Mouse (Mus musculus): ENCODE data around the gene Mynn. TPM values are rescaled to one million over a fixed set of nuclear protein-coding genes. Genes with fewer than 3 reads are reported as not detected.

The Mynn gene
- polyA plus RNA-seq, 1 experiment from 2014 or later = 28.0 TPM

DNA sequence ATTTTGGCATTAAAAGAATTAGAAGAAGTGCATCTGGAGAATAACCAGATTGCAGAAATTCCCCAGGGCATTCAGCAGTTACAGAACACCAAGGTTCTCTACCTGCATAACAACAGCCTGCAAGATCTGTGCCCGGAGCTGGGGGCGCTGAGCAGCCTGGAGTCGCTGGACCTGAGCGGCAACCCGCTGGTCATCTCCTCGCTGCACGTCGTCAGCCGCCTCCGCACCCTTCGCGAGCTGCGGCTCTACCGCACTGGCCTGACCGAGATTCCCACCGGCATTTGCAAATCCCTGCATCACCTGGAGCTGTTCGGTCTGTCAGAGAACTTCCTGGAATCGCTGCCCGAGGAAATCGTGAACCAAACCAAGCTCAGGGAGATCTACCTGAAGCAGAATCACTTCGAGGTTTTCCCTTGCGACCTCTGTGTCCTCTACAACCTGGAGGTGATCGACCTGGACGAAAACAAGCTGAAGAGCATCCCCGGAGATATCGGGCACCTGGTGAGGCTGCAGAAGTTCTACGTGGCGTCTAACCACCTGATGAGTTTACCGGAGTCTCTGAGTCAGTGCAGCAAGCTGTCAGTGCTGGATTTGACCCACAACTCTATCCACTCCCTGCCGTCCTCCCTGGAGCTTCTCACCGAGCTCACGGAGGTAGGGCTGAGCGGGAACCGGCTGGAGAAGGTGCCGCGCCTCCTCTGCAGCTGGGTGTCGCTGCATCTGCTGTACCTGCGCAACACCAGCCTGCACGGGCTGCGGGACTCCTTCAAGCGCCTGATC is 48.4 kb downstream of the Mynn start:
- H3K27ac ChIP-seq (ENCODE audit: low read length) = no peak overlapping the region
- WGBS = under 1% methylated on average over 41 of the region's 41 CpGs
- H3K9ac ChIP-seq (ENCODE audit: low read length) = peak overlapping the region; percentile 54
- peaks cover 7% of the 10 kb centered on the region; the same call in 1 of the 2 replicates for H3K27me3 ChIP-seq (ENCODE audit: control insufficient read depth, insufficient read depth, low read length)
- no peaks in the 10 kb centered on the region for H3K36me3 ChIP-seq (ENCODE audit: control insufficient read depth, insufficient read depth, low read length)
- H3K9me3 ChIP-seq (replicated peaks; ENCODE audit: control insufficient read depth, low read length) = no peaks in the 10 kb centered on the region
- peak overlapping the region; percentile 80 for H3K4me2 ChIP-seq (ENCODE audit: low read depth, low read length)
- peak; percentile 82; the same call in 1 of the 2 replicates for ATAC-seq (ENCODE audit: insufficient read depth, low FRiP score)
- H3K4me1 ChIP-seq (ENCODE audit: control insufficient read depth, insufficient read depth, low read length) = peaks cover 6% of the 10 kb centered on the region; the same call in 1 of the 2 replicates
- peak overlapping the region; percentile 47 for H3K4me3 ChIP-seq (replicated peaks; ENCODE audit: low read length)

DNA sequence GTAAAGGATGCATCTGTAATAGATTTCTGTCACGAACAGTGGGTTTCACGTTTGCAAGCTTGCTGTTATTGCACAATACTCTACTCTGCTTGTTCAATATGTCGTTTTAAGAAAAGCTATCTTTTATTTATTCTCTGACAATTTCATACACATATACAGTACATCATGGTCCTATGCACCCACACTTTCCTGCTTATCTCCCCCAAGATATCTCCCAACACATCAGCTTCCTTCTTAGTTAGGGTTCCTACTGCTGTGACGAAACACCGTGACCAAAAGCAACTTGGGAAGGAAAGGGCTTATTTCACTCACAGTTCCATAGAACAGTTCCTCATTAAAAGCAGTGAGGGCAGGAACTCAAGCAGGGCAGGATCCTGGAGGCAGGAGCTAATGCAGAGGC is 54.1 kb downstream of the Mynn start:
- no peak overlapping the region for H3K27ac ChIP-seq (ENCODE audit: low read length)
- no peaks in the 10 kb centered on the region; the same call in 1 of the 2 replicates for H3K27me3 ChIP-seq (ENCODE audit: control insufficient read depth, insufficient read depth, low read length)
- H3K4me3 ChIP-seq (replicated peaks; ENCODE audit: low read length) = no peak overlapping the region
- no peaks in the 10 kb centered on the region for H3K9me3 ChIP-seq (replicated peaks; ENCODE audit: control insufficient read depth, low read length)
- no peak overlapping the region for H3K9ac ChIP-seq (ENCODE audit: low read length)
- no peak overlapping the region for H3K4me2 ChIP-seq (ENCODE audit: low read depth, low read length)
- H3K36me3 ChIP-seq (ENCODE audit: control insufficient read depth, insufficient read depth, low read length) = no peaks in the 10 kb centered on the region
- H3K4me1 ChIP-seq (ENCODE audit: control insufficient read depth, insufficient read depth, low read length) = no peaks in the 10 kb centered on the region
- 82% methylated on average over 5 of the region's 5 CpGs for whole genome bisulfite sequencing
- no peak for ATAC-seq (ENCODE audit: insufficient read depth, low FRiP score)

DNA sequence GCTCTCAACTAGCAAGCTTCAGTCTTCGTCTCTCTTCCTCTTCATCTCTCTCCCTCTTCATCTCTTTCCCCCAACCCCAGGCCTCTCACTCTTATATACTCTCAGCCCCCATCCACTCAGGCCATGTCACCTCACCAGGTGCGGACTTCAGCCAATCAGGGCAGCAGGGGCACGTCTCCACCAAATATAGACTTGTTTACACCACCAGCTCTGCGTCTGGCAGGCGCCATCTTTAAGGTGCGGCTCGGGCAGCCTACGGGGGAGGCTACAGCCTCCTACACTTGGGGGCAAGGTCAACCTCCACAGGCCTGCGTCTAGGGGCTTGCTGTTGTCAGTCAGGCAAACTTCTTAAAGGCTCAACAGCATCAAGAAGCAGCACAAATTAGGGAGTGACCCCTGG is 56.6 kb downstream of the Mynn start:
- no peaks in the 10 kb centered on the region for H3K9me3 ChIP-seq (replicated peaks; ENCODE audit: control insufficient read depth, low read length)
- H3K4me1 ChIP-seq (ENCODE audit: control insufficient read depth, insufficient read depth, low read length) = no peaks in the 10 kb centered on the region
- H3K9ac ChIP-seq (ENCODE audit: low read length) = no peak overlapping the region
- ATAC-seq (ENCODE audit: insufficient read depth, low FRiP score) = no peak
- H3K36me3 ChIP-seq (ENCODE audit: control insufficient read depth, insufficient read depth, low read length) = no peaks in the 10 kb centered on the region
- no peak overlapping the region for H3K27ac ChIP-seq (ENCODE audit: low read length)
- H3K4me2 ChIP-seq (ENCODE audit: low read depth, low read length) = no peak overlapping the region
- 77% methylated on average over 9 of the region's 9 CpGs for WGBS
- H3K4me3 ChIP-seq (replicated peaks; ENCODE audit: low read length) = no peak overlapping the region
- H3K27me3 ChIP-seq (ENCODE audit: control insufficient read depth, insufficient read depth, low read length) = no peaks in the 10 kb centered on the region

Other genes with a start within 250 kb of the Mynn start
- gene Mecom, start 54.1 kb upstream of the Mynn start, polyA plus RNA-seq (2015; fragmentation: Nextera tagmentation; extraction: Ambion mirVana) = 57.4 and 64.1 TPM in 2 replicates
- gene Actrt3, start 2.1 kb upstream of the Mynn start, polyA plus RNA-seq (2015; fragmentation: Nextera tagmentation; extraction: Ambion mirVana) = 0.11 and 0.41 TPM in 2 replicates
- not detected in 2 replicates for gene Lrriq4, start 42.4 kb downstream of the Mynn start, polyA plus RNA-seq (2015; fragmentation: Nextera tagmentation; extraction: Ambion mirVana)
- gene Lrrc34, start 45.8 kb downstream of the Mynn start, polyA plus RNA-seq (2015; fragmentation: Nextera tagmentation; extraction: Ambion mirVana) = 0.59 and 0.65 TPM in 2 replicates
- 4.8 and 7.8 TPM in 2 replicates for gene Lrrc31, start 97.8 kb downstream of the Mynn start, polyA plus RNA-seq (2015; fragmentation: Nextera tagmentation; extraction: Ambion mirVana)
- gene Samd7, start 144.2 kb downstream of the Mynn start, polyA plus RNA-seq (2015; fragmentation: Nextera tagmentation; extraction: Ambion mirVana) = not detected in 2 replicates
- gene Sec62, start 190.8 kb downstream of the Mynn start, polyA plus RNA-seq (2015; fragmentation: Nextera tagmentation; extraction: Ambion mirVana) = 62.8 and 86.1 TPM in 2 replicates